Mouse (Mus musculus) adrenal gland, adult 8-10 months (tissue): ENCODE measurements at regions not wholly inside any gene's neighbourhood (a gene's known extent, or its start where the extent isn't known, plus 50 kb on each side); places are given as distances from the start of the nearest gene placed in this dataset.

Experiments
- DNase-seq: peaks from one replicate; pipeline ENCODE4 v3.0.0; 2022

DNA sequence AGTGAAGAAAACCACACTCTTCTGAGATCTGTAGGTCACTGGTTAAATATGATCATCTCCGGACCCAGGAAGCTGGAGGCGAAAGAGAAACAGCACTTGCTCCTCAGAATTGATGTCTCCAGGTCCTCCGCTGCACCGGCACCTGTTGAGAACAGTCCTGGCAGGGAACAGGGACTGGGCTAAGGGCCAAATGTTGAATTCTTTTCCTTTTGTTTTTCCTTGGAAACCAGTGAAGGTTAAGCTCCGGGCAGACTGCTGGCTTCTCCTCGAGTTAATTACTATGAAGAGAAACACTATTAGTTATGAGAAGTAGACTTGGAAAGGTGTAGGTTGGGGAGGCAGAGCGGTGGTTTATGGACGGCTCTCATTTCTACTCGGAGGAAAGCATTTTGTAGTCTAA is 242.7 kb downstream of the Rngtt start:
- DNase-seq = no peak

DNA sequence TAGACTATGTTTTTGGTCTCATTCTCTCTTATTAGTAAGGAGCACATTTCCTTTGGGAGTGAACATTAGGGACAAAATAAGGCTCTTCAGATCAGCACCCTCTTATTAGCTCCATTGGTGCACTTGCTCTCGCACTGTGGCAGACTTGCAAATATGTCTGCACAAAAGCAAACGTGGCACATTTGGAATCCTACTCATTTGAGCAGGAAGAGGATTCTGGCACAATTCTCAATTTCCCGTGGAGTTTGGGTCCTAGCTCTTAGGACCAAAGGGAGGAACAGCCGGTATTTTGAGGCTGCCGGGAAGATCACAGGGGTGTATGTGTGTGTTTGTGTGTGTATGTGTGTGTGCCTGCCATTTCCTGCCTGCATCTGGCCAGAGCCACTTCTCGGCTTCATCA is 244.5 kb downstream of the Rngtt start:
- no peak for DNase-seq

DNA sequence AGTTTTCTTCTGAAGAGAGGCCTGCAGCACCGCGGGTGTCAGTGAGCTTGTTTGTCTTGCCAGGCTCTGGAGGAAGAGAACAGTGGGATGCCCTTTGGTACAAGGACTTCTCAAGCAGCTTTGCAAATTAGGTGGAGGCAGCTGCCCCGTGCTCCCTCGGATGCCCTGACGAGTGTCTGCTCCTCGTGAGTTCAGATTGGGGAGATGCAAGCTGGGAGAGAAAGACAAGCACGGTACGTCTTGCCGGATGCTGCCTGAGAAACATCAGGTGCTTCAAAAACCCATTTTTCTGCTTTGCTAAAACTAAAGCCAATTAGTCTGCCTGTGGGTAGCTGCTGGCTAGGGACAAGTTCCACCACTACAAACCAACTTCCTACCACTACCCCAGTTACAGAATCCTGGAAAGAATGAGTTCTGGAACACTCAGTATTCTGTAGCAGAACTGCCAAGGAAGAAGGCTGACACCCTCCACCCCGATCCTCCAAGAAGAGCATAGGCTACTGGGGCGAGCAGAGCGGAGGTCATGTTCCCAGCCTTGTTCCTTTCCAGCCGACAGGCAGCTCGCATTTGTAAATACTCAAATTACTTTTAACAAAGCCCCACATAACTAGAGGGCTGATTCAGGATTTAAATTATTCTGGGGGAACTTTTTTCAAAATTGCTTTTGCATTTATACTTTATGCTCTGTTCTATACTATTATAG is 245.3 kb downstream of the Rngtt start:
- DNase-seq = no peak

DNA sequence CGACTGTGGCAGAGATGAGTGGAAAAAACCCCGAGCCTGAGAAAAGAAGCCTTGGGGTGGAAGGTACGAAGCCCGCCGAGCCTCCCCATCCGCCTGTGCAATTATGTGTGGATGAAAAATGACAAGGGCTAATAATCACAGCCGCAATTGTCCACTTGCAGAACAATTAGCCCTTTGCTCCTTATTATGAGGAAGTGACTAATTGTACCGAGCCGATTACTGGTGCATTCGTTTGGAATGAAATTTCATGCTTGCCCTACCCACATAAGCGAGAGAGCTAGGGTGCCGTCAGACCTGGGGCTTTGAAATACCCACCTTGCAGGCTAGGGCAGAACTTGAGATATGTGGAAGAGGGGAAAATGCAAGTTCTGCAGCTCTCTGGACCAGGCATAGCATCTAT is 245.9 kb downstream of the Rngtt start:
- no peak for DNase-seq

DNA sequence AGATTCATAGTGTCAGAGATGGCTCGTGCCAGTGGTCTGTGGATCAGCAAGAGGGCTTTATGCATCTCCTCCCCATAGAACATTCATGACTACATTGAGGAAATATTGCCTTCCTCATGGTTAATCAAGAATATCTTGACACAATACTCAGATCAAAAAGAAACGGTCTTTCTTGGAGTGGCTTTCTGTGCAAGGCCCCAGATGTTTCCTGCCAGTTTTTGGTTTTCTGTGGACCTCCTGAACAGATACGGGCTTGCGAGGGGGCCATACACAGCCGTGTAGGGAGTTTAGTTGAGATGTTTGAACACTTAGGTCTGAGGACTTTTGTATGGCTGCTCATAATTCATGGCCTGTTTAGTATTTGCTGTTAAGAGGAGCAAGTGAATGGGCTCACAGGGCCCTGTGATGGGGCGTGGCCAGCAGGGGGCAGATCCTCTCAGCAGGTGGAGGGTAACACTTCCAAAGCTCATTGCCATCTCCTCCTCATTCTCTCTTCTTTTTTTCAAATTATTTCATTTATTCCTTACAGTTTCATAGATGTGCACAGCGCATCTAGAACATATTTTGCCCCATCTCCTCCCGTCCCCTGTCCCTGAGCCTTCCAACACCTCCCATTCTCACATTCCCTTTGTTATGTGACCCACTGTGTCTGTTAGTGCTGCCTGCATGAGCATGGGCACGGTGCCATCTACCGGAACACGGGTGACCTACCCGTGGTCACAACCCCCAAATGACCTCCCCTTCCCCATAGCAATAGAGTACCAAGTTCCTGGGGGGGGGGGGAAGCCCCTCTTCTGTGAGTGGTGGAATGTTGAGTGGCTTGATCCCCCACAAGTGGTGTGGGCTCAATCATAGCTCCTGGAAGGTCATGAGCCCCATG is 246.8 kb downstream of the Rngtt start:
- DNase-seq = no peak

DNA sequence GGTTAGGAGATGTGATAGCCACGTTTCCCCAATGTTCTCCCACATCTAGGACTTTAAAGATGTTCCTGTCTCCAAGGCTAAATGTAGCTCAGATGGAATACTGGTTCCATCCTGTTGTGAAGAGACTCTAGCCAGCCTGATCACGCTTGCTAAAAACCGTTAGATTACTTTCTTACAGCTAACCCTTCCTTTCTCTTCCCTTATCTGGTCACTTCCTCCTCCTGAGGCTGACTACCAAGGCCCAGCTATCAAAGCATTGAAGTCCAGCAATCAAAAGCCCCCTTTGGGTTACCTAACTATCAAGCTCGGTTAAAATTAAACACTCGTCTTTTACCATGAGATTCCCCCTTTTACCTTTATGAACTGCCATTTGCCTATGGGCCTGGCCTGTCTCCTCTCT is 260.2 kb downstream of the Rngtt start:
- DNase-seq = no peak

DNA sequence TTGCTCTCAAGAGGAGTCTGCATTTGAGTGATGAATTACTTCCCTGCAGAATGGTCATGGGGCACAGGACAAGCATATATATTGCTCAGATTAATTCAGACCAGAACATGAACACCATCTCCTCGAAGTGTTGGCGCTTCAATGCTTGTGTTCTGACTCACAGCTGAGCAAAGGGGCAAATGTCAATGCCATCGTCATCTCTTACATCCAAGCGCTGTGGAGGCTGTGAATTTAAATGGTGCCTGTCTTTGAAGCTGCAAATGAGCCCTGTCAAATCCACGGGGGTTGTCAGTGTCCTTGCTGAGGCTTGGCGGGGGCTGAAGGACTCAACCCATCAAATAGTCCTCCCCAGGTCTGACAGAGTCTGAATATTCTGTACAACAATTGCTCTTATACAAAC is 261.2 kb downstream of the Rngtt start:
- peak; percentile 12 for DNase-seq

DNA sequence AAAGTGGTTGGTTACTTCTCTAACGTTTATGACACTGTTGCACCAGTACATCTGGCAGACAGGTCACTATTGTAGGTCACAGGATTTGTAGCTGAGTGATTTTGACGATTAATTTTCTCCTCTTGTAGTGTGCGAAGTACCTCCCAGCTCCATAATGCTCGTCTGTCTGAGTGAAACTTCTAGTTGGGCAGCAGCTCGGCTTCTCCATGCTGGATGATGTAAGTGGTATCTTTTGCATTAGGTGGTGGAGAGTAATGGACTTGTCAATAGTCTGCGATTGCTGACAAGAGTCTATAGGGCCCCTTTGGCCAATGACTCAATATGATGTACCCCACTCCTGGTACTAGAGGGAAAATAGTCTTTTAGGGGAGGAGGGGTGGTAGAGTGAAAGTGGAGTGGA is 267.5 kb downstream of the Rngtt start:
- DNase-seq = no peak

DNA sequence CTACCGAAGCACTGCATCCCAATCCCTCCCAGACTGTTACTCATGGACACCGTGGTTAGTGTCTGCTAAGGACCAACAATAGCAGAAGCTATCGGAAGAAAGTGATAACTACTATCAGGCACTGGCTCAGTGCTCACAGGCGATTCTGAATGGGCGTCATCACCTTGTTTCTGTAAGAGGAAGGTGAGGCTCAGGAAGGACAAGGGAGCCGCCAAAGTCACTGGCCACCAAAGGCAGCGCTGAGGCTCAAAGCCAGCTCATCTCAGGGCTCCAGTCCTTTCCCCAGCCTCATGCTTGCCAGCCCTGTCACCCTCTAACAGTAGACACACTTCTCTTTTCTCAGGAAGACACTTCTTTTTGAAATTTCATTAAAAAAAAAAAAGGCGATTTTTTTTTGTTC is 270.4 kb downstream of the Rngtt start:
- DNase-seq = no peak

DNA sequence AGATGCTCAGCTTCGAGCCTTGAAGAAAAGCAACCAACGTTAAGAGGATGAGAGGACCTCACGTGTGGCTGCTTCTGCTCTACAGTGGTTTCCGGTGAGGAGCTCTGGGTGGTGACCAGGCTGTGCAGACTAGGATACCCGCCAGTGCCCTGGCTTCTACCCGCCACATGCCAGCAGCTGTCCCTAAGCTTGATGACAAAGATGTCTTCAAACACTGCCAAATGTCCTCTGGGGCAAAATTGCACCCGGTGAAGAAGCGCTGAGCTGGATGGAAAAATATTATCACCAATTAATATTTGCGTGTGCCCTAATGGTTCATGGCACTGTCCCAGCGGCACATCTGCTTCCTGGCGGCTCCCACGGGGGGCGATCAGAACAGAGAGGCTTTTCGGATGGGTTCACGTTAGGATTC is 271.1 kb downstream of the Rngtt start:
- DNase-seq = no peak

DNA sequence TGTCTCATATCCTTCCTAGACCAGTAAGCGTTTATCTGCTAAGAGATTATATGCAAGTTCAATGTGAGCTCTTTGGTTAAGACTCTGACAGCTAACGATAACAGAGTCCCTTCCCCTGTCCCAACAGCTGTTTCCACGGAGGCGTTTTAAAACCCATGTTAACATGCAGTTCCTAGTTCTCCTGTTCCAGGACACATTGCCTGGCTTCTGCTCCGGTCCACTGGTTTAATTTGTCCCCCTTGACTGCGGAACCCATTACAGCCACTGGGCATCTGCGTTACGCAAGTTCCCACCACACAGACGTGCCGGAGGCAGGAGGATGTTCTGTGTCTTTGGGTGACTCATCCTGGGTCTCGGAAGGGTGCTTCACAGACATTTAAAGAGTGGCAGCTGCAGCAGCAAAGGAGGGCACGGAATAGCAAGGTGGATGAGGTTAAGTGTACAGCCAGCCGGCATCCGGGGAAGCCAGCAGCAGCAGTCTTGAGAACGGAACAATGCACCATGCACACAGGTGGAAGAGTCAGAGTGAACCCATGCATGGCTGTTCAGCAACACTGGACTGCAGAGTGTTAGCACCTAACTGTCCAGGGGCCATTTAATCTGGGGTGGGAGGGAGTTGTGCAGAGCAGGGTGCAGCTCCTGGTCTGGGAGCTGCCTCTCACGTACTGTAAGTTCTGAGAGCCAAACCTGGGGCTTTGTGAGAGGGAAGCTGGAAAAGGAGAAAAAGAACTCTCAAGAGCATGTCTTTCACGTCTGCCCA is 271.8 kb downstream of the Rngtt start:
- DNase-seq = no peak

DNA sequence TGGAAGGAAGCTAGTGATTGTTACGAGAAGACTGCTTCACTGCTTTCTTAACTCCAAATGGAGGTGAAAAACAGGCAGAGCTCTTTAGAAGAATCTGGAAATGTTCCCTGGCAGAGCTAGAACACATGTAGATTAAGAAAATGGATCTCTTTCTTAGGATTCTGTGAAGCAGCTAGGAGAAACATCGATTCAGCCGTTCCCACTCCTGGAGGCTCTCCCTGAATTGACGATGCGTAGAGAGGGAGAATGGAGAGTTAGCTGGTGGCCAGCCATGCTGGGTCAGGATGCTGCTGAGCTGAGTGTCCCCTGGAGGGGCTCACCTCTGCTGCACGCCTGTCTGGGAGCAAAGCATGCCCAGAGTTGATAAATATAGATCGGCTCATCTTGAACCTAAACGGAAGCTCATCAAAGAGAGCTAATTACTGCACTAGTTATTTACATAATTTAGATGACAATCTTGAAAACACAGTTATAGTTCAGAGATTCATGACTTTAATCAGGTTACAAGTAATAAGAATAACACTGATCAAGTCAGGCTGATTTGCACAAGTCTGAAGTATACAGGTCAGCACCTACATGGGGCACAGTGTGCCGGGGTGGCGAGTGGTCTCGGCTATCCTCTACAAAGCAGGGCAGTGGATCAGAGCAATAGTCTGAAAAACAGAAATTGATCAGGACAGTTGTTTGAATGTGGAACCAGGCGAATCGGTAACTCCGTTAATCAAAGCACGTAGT is 273.0 kb downstream of the Rngtt start:
- DNase-seq = no peak

DNA sequence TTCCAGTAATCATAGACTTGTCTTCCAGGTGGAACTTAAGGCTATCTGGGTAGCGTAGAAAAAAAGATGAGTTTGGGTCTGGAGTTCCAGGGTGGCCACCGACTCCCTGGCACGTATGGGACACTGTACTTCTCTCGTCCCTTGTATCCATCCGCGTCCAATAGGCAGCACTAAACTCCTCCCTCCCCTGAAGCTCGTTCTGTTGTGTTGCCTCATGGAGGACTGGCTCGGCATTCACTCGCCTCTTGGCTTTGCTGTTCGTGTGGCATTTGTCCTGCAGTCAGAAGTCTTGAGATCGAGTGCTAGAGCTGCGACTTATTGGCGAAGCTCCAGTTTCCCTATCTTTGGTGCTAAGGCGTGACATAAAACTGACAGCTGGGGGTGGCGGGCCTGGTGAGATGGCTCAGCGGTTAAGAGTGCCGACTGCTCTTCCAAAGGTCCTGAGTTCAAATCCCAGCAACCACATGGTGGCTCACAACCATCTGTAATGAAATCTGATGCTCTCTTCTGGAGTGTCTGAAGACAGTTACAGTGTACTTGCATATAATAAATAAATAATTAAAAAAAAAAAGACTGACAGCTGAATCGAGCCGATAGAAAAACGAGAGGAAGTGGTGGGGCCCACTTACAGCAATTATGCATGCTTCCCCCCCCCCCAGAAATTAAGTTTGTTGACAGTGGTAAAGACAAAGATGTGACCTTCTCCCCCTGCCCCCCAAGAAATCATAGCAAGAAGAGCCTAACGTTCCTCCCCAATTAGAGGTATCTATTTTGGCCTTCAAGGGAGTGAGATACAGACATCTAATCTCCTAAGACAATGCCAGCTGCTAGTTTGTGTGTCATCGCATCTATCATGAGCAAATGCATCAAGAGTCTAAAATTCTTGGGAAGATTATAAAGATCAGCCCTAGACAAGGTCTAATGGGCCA is 274.1 kb downstream of the Rngtt start:
- DNase-seq = no peak

DNA sequence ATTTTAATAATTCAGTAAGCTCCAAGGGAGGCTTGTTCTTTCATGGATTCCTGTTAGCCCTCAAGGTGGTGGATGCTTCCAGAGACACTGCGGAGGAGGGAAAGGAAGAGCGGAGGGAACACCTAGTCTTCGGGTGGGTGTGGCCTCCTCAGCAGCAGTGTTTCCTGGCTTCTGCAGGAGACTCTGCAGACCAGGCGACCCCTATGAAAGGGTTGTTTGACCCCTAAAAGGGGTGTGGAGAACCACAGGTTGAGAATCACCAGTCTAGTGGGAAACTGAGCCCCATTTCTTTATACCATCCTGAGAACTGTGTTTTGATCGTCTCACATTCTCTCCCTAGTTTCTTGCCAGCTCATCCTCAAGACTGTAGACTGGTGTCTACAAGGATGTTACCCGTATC is 275.7 kb downstream of the Rngtt start:
- no peak for DNase-seq

DNA sequence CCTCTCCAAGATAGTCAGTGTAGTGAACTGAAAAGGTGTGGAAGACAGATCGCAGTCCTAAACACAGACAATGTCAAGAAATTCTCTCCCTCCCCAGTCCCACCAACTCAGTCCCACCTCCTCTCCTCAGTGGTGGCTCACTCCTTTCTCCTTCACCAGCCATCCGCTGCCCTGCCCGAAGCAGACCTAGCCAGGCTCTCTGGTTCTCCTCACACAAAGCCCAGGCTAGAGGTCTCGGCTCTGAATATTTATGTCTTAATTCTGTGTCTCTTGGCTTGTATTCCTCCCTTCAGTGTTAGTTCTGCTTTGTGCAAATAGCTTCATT is 276.1 kb downstream of the Rngtt start:
- DNase-seq = no peak

DNA sequence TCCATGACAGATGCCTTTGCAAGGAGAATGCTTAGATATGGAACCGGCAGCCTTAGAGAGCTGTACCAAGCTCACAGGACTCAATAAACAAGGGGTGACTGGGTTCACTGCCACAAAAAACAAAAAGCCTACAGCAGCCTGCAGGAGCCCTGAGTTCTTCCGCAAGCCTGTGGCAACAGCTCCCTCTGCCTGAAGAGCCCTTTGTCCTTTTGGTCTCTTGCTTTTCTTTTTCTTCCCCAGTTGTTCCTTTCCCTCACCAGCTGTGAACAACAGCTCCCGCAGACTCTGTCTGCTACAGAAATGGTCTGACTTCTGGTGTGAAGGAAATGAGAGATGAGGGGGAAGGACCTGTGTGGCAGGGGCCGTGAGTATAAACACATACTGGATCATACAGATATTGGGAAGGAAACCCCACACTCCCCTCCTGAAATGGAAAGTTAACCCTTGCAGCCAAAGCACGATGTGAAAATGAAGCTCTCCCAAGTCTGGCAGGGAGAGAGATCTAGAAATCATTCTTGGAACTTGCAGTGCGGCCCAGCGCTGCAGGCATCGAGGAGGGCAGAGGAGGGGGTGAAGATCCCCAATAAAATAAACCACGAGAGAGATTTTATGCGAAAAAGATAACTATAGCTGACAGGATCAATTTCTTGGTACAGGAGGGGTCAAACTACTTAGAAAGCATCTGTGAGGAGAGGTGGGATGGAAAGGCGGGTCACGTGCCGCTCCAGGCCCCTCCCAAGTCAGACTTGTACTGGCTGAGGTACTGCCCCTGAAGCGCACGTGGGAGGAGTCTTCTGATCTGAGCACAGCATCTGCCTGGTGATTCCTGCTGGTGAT is 276.7 kb downstream of the Rngtt start:
- no peak for DNase-seq

DNA sequence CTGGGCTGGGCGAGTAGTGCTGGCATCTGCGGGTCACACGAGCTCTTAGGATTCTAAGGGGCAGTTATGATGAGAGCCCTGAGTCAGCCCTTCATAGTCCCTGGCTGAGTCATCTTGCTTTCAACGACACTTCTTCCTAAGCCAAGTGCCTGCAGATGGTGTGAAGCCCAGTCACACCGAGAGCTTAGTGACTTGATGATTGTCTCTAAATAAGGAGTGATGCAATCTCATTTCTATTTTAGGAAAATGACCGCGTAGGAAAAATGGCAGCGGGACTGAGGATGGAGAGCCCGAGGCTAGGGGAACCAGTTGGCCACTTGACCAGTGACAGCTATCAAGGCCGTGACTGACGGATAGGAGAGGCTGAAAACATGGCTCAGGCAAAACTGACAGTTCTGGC is 277.6 kb downstream of the Rngtt start:
- DNase-seq = no peak

DNA sequence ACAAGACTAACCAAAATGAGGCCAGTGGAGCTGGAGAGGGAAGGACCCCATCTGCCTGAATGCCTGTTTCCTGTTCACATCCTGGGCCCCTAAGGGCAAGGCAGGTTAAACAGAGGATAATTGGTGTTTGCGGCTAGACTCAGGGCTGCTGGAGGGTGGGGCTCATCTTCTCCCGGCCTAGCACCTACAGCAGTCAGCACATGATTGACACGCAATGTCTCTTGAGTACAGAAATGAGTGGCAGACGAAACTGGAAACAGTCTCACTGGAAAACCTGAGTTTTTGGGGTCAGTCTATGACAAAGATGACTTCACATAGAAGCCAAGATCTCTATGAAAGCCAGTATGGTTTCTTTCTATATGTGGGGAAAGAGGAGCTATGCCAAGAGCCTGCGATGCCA is 278.0 kb downstream of the Rngtt start:
- DNase-seq = no peak

DNA sequence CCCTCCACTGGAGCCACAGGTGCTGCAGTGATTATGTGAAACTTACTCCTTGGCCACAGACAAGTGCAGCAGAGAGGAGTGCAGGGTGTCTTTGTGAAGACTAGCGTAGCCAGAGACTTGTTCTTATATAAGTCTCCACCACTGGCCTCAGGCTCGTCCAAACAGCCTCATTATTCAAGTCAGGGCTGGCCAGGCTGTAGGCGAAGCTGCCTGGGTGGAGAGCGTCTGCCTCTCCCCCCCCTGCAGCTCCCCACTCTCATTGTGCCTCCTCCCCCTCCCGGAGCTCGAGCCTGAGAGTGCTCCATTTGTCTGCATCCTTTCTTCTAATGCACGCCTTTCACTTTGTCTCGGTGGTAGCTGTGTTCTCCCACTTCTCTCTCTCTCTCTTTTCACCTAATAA is 279.1 kb downstream of the Rngtt start:
- no peak for DNase-seq

DNA sequence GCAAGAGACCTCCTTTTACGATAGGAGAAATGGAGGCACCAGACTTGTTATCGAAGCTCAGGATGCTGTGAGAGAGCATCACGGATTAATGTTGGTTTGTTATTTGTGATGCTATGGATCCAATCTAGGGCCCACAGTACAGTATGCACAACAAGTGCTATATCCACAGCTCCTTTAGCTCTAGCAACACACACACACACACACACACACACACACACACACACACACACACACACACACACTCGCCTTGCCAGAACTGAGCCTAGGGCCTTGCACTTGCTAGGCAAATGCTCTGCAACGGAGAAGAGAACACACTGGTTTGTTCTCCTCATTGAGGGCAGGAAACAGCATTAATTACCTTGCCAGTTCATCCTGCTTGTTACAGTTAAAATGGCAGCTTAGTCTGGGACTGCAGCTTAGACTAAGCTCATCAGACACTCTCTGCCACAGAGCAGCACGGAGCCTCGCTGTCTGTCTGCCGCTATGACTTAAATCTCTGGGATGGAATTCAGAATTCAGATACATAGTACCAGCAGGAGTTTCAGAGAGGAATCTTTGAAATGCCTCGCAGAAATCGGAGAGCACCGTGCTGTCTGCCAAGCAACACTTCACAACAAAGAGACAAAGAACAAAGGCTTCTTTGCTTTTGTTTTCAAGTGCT is 285.0 kb downstream of the Rngtt start:
- DNase-seq = no peak
